Mouse (Mus musculus) CH12.LX (cell line): ENCODE data around the gene Gm5426. TPM values are rescaled to one million over a fixed set of nuclear protein-coding genes. Genes with fewer than 3 reads are reported as not detected.

Experiments
- DNase-seq: peaks from one replicate; pipeline ENCODE4 v3.0.0-alpha.2; 2013; ENCODE audit errors: extremely low read depth
- H3K27ac ChIP-seq: 2 replicates; pipeline ENCODE4 v1.5.1; 2012; ENCODE audit warnings: low read depth, mild to moderate bottlenecking, control low read depth, moderate library complexity; ENCODE audit not compliant: insufficient read depth
- H3K27me3 ChIP-seq: replicated peaks from 2 replicates; pipeline ENCODE3; 2012; ENCODE audit warnings: inconsistent platforms
- H3K36me3 ChIP-seq, 2 experiments: replicated peaks in 1 of 2; 2 replicates each; pipeline versions ENCODE3 to v1.6.1; 2012; ENCODE audit warnings: inconsistent platforms in 1 of 2, low read length in 1 of 2, mild to moderate bottlenecking in 1 of 2, mixed read lengths in 1 of 2, moderate library complexity in 1 of 2; ENCODE audit not compliant: control insufficient read depth in 1 of 2, insufficient read depth in 1 of 2
- H3K4me1 ChIP-seq, 2 experiments: 2 replicates each; pipeline ENCODE4 v1.6.1; 2012; ENCODE audit warnings: inconsistent platforms in 1 of 2, moderate library complexity in 1 of 2; ENCODE audit not compliant: insufficient read depth in 2 of 2, control insufficient read depth in 1 of 2
- H3K4me2 ChIP-seq: 2 replicates; pipeline ENCODE4 v1.6.1; 2012; ENCODE audit warnings: low read depth, mild to moderate bottlenecking, control low read depth; ENCODE audit not compliant: poor library complexity, insufficient read depth, severe bottlenecking
- H3K4me3 ChIP-seq, 3 experiments: fragments of 150-350 bp in 1 of 3; sonication (generic) in 1 of 3; replicated peaks in 1 of 3; 2 replicates each; pipeline versions ENCODE3 to v1.5.1; 2011 to 2012; ENCODE audit warnings: low read depth in 2 of 3, low read length in 2 of 3, mild to moderate bottlenecking in 2 of 3, moderate library complexity in 2 of 3, control low read depth in 1 of 3, improper control_type of control experiment in 1 of 3, inconsistent platforms in 1 of 3, mixed read lengths in 1 of 3; ENCODE audit not compliant: poor library complexity in 1 of 3
- H3K79me2 ChIP-seq: replicated peaks from 2 replicates; pipeline ENCODE4 v1.6.1; 2012; ENCODE audit warnings: mild to moderate bottlenecking, moderate library complexity; ENCODE audit not compliant: control insufficient read depth, poor library complexity, insufficient read depth, severe bottlenecking; ENCODE audit errors: extremely low read depth
- H3K9ac ChIP-seq: 2 replicates; pipeline ENCODE4 v1.6.1; 2012; ENCODE audit warnings: low read depth, mild to moderate bottlenecking, control low read depth, moderate library complexity; ENCODE audit not compliant: insufficient read depth
- H3K9me3 ChIP-seq: replicated peaks from 2 replicates; pipeline ENCODE3; 2012; ENCODE audit warnings: low read length, inconsistent platforms, mixed read lengths
- CHD1 ChIP-seq: IDR thresholded peaks from 2 replicates; pipeline ENCODE4 v1.6.1; 2012; ENCODE audit warnings: low read depth, low read length, improper control_type of control experiment, inconsistent platforms
- CHD2 ChIP-seq: IDR thresholded peaks from 2 replicates; pipeline ENCODE4 v1.6.1; 2011; ENCODE audit warnings: low read length, improper control_type of control experiment
- E2F4 ChIP-seq: IDR thresholded peaks from 2 replicates; pipeline ENCODE4 v1.6.1; 2011; ENCODE audit warnings: low read depth, low read length, improper control_type of control experiment; ENCODE audit not compliant: insufficient replicate concordance
- HCFC1 ChIP-seq: IDR thresholded peaks from 2 replicates; pipeline ENCODE4 v1.6.1; 2012; ENCODE audit warnings: low read depth, mild to moderate bottlenecking, inconsistent platforms, low read length, improper control_type of control experiment
- IRF4 ChIP-seq: IDR thresholded peaks from 2 replicates; pipeline ENCODE4 v1.6.1; 2014; ENCODE audit warnings: low read depth, mild to moderate bottlenecking, inconsistent platforms, low read length, improper control_type of control experiment
- MAX ChIP-seq: IDR thresholded peaks from 2 replicates; pipeline ENCODE4 v1.6.1; 2011; ENCODE audit warnings: low read length, improper control_type of control experiment
- MYC ChIP-seq: IDR thresholded peaks from 2 replicates; pipeline ENCODE4 v1.6.1; 2011; ENCODE audit warnings: low read depth, mild to moderate bottlenecking, improper control_type of control experiment, low read length
- NELFE ChIP-seq: IDR thresholded peaks from 2 replicates; pipeline ENCODE4 v1.6.1; 2011; ENCODE audit warnings: low read depth, low read length, improper control_type of control experiment
- NRF1 ChIP-seq: IDR thresholded peaks from 2 replicates; pipeline ENCODE4 v1.6.1; 2014; ENCODE audit warnings: low read depth, mild to moderate bottlenecking, inconsistent platforms, low read length, improper control_type of control experiment, moderate library complexity
- PAX5 ChIP-seq: IDR thresholded peaks from 2 replicates; pipeline ENCODE4 v1.6.1; 2012; ENCODE audit warnings: low read length, inconsistent platforms, mixed read lengths
- POLR2AphosphoS2 ChIP-seq: IDR thresholded peaks from 2 replicates; pipeline ENCODE4 v1.6.1; 2011; ENCODE audit warnings: low read depth, low read length, improper control_type of control experiment
- TBP ChIP-seq: conservative IDR thresholded peaks from 2 replicates; pipeline ENCODE4 v1.6.1; 2011; ENCODE audit warnings: low read depth, low read length, improper control_type of control experiment
- TCF12 ChIP-seq: IDR thresholded peaks from 2 replicates; pipeline ENCODE4 v1.6.1; 2014; ENCODE audit warnings: low read depth, mild to moderate bottlenecking, inconsistent platforms, low read length, improper control_type of control experiment
- UBTF ChIP-seq: IDR thresholded peaks from 2 replicates; pipeline ENCODE4 v1.6.1; 2012; ENCODE audit warnings: low read depth, mild to moderate bottlenecking, inconsistent platforms, low read length, improper control_type of control experiment, moderate library complexity
- USF1 ChIP-seq: IDR thresholded peaks from 2 replicates; pipeline ENCODE4 v1.6.1; 2014; ENCODE audit warnings: low read depth, mild to moderate bottlenecking, inconsistent platforms, low read length, improper control_type of control experiment
- ZC3H11A ChIP-seq: IDR thresholded peaks from 2 replicates; pipeline ENCODE4 v1.6.1; 2012; ENCODE audit warnings: low read depth, mild to moderate bottlenecking, inconsistent platforms, low read length, improper control_type of control experiment
- dilution Hi-C: fragments of 300-500 bp; cut with MboI; formaldehyde crosslinking; loops from 2 replicates; pipeline ENCODE4 v1.14.3; 2020; ENCODE audit warnings: low sequenced_read_pairs; ENCODE audit not compliant: extremely low pct_unique_long_range_greater_than_20kb, extremely low pct_ligation_motif_present
- in situ Hi-C: fragments of 300-500 bp; cut with MboI; formaldehyde crosslinking; loops from 3 replicates; pipeline ENCODE4 v1.14.3; 2019; ENCODE audit warnings: low sequenced_read_pairs, low pct_ligation_motif_present, low pct_unique_long_range_greater_than_20kb, mixed read lengths
- polyA plus RNA-seq: library from polyadenylated mRNA; unstranded; fragments of >175 nt; gene quantifications from 2 replicates; pipeline ENCODE4 v1.2.1, GENCODE M21; 2012; ENCODE audit warnings: low read depth; ENCODE audit not compliant: insufficient read length
- total RNA-seq, 2 experiments: library from RNA; depleted of rRNA; stranded (reverse); fragments of 300-350 nt in 1 of 2; fragments of >200 nt in 1 of 2; gene quantifications; 2 replicates each; pipeline ENCODE4 v1.2.3; 2012 to 2014

The Gm5426 gene
- total and polyA plus RNA-seq, 3 experiments: not detected

GRCm38 (mm10) chr10:96130406-96130805 lies 6.0 kb upstream of the Gm5426 start:
- in situ Hi-C loops: loop anchor here (25.0 kb wide), 2 partner anchors 1032 to 1207 kb away; no protein-coding TSS in a partner anchor
- H3K9ac ChIP-seq: no peak overlapping the region
- dilution Hi-C loops: no loop called here

DNA sequence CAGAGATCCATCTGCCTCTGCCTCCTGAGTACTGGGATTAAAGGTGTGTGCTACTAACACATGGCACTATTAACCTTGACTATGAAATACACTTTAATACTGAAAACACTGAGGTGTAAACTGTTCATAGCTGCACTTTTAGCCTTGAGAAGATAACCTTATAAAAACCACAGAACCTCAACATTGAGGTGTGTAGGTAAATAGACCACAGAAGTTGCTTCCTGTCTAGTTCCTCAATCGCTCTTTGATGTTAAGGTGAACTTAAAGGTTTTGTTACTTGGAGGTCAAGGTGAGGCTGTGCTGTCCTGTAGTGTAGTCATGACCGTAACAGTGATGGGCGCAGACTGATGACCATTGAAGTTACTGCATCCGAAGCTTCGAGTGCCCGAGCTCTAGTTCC lies 5.3 kb upstream of the Gm5426 start:
- Histone ChIP-seq H3K4me3 (no peak overlapping the region), H3K27ac (no peak overlapping the region), H3K27me3 (no peaks in the 10 kb centered on the region), H3K9ac (no peak overlapping the region), H3K36me3 (no peaks in the 10 kb centered on the region), H3K79me2 (no peaks in the 10 kb centered on the region), H3K9me3 (no peaks in the 10 kb centered on the region), H3K4me1 (peaks cover 0 to 14% of the 10 kb centered on the region in 2 experiments; a peak in 2 of 4 replicates), H3K4me2 (no peak overlapping the region)
- dilution Hi-C loops (no loop called here), in situ Hi-C loops (loop anchor here (25.0 kb wide), 2 partner anchors 1031 to 1206 kb away; no protein-coding TSS in a partner anchor)
- TF ChIP-seq HCFC1: no peak
- no peak for TF ChIP-seq E2F4
- no peak for TF ChIP-seq MYC
- TF ChIP-seq ZC3H11A: no peak
- no peak for TF ChIP-seq USF1
- no peak for TF ChIP-seq NELFE
- DNase-seq: no peak

More at GRCm38 (mm10) chr10:96130406-96130805, 6.0 kb upstream of the Gm5426 start:
- Histone ChIP-seq H3K9me3 (no peaks in the 10 kb centered on the region), H3K4me1 (peaks cover 0 to 14% of the 10 kb centered on the region in 2 experiments; a peak in 2 of 4 replicates), H3K79me2 (no peaks in the 10 kb centered on the region), H3K4me3 (no peak overlapping the region), H3K27ac (no peak overlapping the region), H3K36me3 (no peaks in the 10 kb centered on the region), H3K4me2 (no peak overlapping the region), H3K27me3 (no peaks in the 10 kb centered on the region)
- no peak for DNase-seq
- TF ChIP-seq MAX: no peak
- no peak for TF ChIP-seq TCF12
- no peak for TF ChIP-seq PAX5
- TF ChIP-seq CHD1: no peak
- TF ChIP-seq UBTF: no peak
- no peak for TF ChIP-seq IRF4
- no peak for TF ChIP-seq CHD2
- no peak for TF ChIP-seq HCFC1
- no peak for TF ChIP-seq TBP
- TF ChIP-seq NRF1: no peak
- TF ChIP-seq E2F4: no peak
- TF ChIP-seq POLR2AphosphoS2: no peak
